Mouse (Mus musculus): ENCODE data around the gene Pid1. TPM values are rescaled to one million over a fixed set of nuclear protein-coding genes. Genes with fewer than 3 reads are reported as not detected.
"Not testable (repeated sequence)": the region's sequence is repeated elsewhere in the genome, so short reads cannot be mapped to it uniquely, and the experiment has no call there.

Pid1 gene
- total and polyA plus RNA-seq, 2 experiments, result 48.1 to 88.7 TPM

DNA sequence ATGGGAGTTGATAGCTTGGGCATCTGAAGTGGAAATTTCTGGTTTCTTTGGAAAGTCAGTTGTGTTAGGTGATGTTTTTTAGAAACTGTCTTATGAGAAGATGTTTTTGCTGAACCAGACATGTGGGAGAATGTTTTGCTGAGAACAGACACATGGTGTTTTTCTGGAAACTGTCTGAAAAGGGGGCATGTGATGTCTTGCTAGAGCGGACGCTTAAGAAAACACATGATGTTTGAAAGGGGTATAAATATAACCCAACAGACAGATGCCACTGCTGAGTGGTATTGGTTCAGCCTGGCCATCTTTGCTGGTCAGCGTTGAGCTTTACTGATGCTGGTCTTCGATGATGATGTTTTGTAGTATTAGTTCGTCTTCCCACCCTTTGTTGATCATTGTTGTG is 6.8 kb downstream of the Pid1 start:
- TF ChIP-seq POLR2A (IDR thresholded peaks at IDR 0.05; ENCODE audit: extremely low read depth, insufficient read depth, low read length) (no peak), CTCF (IDR thresholded peaks at IDR 0.05; ENCODE audit: low read depth, low read length) (no peak)
- H3K36me3 ChIP-seq (ENCODE audit: control insufficient read depth, insufficient read depth, low read length), result no peaks in the 10 kb centered on the region
- H3K4me3 ChIP-seq (ENCODE audit: insufficient read depth, low read depth, low read length), result no peak overlapping the region
- no peaks in the 10 kb centered on the region for H3K27me3 ChIP-seq (ENCODE audit: control insufficient read depth, insufficient read depth, low read length)
- H3K9ac ChIP-seq (ENCODE audit: low read depth, low read length), result no peak overlapping the region
- WGBS, result 93% methylated on average over 5 of the region's 5 CpGs
- no peak overlapping the region for H3K27ac ChIP-seq (replicated peaks; ENCODE audit: insufficient read depth, low read depth, low read length)
- H3K4me1 ChIP-seq (ENCODE audit: control insufficient read depth, insufficient read depth, low read length), result peaks cover under 1% of the 10 kb centered on the region; the same call in 1 of the 2 replicates
- no peak for DNase-seq (ENCODE audit: extremely low read depth, low read depth, low spot score)
- no peaks in the 10 kb centered on the region for H3K79me2 ChIP-seq (ENCODE audit: control insufficient read depth, insufficient read depth, low read length)

DNA sequence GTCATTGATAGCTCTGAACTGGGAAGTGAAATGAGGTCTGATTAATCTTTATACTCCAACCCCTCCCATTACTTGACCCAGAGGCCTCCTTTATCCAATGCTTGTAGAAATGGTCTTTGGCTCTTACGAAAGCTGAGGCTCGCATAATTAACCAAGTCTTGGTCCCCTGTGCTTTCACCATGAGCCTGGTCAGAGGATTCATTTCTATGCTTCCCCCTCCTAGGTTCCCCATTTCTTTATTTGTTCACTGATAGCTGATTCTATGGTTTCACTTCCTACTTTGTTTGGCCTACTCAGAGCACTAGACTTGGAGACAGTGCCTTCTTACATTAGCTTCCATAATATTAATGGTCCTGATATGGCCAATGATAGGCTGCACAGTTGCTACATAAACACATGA is 13.7 kb downstream of the Pid1 start:
- Histone ChIP-seq H3K79me2 (ENCODE audit: control insufficient read depth, insufficient read depth, low read length) (no peaks in the 10 kb centered on the region), H3K4me1 (ENCODE audit: control insufficient read depth, insufficient read depth, low read length) (no peaks in the 10 kb centered on the region), H3K27ac (replicated peaks; ENCODE audit: insufficient read depth, low read depth, low read length) (no peak overlapping the region), H3K9ac (ENCODE audit: low read depth, low read length) (no peak overlapping the region), H3K4me3 (ENCODE audit: insufficient read depth, low read depth, low read length) (no peak overlapping the region), H3K36me3 (ENCODE audit: control insufficient read depth, insufficient read depth, low read length) (no peaks in the 10 kb centered on the region), H3K27me3 (ENCODE audit: control insufficient read depth, insufficient read depth, low read length) (no peaks in the 10 kb centered on the region)
- WGBS, result 91% methylated on average over 2 of the region's 2 CpGs
- DNase-seq (ENCODE audit: extremely low read depth, low read depth, low spot score), result peak; percentile 50
- TF ChIP-seq POLR2A (IDR thresholded peaks at IDR 0.05; ENCODE audit: extremely low read depth, insufficient read depth, low read length) (no peak), CTCF (IDR thresholded peaks at IDR 0.05; ENCODE audit: low read depth, low read length) (no peak)

DNA sequence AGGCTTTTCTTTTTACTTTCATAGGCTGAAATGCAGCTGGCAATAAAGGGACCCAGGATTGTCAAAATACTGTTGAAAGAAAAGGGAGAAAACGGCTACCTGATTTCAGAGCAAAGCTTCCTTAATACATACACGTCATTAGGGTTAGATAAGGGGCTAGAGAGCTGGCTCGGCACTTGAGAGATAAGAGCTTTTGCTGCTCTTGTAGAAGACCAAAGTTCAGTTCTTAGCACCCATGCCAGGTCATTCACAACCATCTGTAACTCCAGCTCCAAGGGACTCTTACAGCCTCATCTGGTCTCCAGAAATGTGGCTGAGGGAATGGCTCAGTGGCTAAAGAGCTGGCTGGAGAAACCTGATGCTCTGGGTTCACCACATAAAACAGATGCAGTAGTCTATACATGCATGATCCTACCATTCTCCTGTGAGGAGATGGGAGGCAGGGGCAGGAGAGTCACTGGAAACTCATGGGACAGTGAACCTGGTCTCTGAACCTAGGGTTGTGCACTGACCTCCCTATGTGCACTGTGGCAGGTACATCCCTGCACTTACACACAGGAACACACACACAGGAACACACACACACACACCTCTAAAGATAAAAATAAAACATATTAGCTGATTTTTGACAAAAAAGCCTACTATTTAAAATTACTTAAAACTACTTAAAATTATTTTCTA is 16.0 kb downstream of the Pid1 start:
- no peak overlapping the region for H3K27ac ChIP-seq (replicated peaks; ENCODE audit: insufficient read depth, low read depth, low read length)
- H3K79me2 ChIP-seq (ENCODE audit: control insufficient read depth, insufficient read depth, low read length), result no peaks in the 10 kb centered on the region
- H3K4me1 ChIP-seq (ENCODE audit: control insufficient read depth, insufficient read depth, low read length), result no peaks in the 10 kb centered on the region
- 18% methylated on average over 3 of the region's 3 CpGs for WGBS
- no peak overlapping the region for H3K9ac ChIP-seq (ENCODE audit: low read depth, low read length)
- TF ChIP-seq CTCF (IDR thresholded peaks at IDR 0.05; ENCODE audit: low read depth, low read length), result no peak
- TF ChIP-seq POLR2A (IDR thresholded peaks at IDR 0.05; ENCODE audit: extremely low read depth, insufficient read depth, low read length), result no peak
- H3K36me3 ChIP-seq (ENCODE audit: control insufficient read depth, insufficient read depth, low read length), result no peaks in the 10 kb centered on the region
- no peak overlapping the region for H3K4me3 ChIP-seq (ENCODE audit: insufficient read depth, low read depth, low read length)
- H3K27me3 ChIP-seq (ENCODE audit: control insufficient read depth, insufficient read depth, low read length), result no peaks in the 10 kb centered on the region
- DNase-seq (ENCODE audit: extremely low read depth, low read depth, low spot score), result peak; percentile 48

DNA sequence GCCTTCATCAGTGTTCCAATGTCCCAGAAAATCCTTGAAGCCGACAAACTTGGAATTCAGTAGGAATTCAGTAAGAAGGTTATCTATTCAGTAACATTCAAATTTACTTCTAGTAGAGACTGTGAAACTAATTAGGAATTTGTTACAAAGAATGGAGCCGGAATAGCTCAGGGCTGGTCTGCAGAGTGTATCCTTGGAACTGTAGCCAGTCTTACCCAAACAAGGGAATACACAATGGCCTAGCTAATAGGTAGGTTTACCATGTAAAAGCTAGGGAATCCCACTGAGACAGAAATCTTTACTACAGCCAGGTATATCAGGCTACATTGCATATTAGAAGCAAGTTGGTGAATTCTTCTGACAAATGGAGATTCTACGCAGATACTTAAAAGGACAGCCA is 31.2 kb downstream of the Pid1 start:
- not testable (repeated sequence) for H3K79me2 ChIP-seq (ENCODE audit: control insufficient read depth, insufficient read depth, low read length); H3K27me3 ChIP-seq (ENCODE audit: control insufficient read depth, insufficient read depth, low read length); H3K27ac ChIP-seq (replicated peaks; ENCODE audit: insufficient read depth, low read depth, low read length); H3K4me3 ChIP-seq (ENCODE audit: insufficient read depth, low read depth, low read length); DNase-seq (ENCODE audit: extremely low read depth, low read depth, low spot score); H3K4me1 ChIP-seq (ENCODE audit: control insufficient read depth, insufficient read depth, low read length); H3K36me3 ChIP-seq (ENCODE audit: control insufficient read depth, insufficient read depth, low read length); H3K9ac ChIP-seq (ENCODE audit: low read depth, low read length)
- WGBS, result 84% methylated on average over 3 of the region's 3 CpGs

DNA sequence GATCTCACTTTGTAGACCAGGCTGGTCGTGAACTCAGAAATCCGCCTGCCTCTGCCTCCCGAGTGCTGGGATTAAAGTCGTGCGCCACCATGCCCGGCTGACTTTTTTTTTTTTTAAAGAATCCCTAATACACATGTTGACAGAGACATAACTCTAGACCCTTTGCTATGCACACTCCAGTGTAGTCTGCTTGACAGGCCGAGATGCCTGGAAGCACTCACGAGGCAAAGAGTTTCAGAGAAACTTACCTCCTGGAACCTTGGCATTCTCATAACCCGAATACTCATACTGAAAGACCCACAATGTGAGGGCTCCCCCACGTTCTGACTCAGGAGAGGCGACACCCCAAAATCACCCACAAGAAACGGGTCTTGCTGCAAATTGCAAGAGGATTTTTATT is 32.1 kb downstream of the Pid1 start:
- not testable (repeated sequence) for H3K36me3 ChIP-seq (ENCODE audit: control insufficient read depth, insufficient read depth, low read length); DNase-seq (ENCODE audit: extremely low read depth, low read depth, low spot score); H3K27me3 ChIP-seq (ENCODE audit: control insufficient read depth, insufficient read depth, low read length); H3K4me3 ChIP-seq (ENCODE audit: insufficient read depth, low read depth, low read length); H3K4me1 ChIP-seq (ENCODE audit: control insufficient read depth, insufficient read depth, low read length); H3K79me2 ChIP-seq (ENCODE audit: control insufficient read depth, insufficient read depth, low read length); H3K27ac ChIP-seq (replicated peaks; ENCODE audit: insufficient read depth, low read depth, low read length); H3K9ac ChIP-seq (ENCODE audit: low read depth, low read length)
- 88% methylated on average over 12 of the region's 12 CpGs for WGBS

DNA sequence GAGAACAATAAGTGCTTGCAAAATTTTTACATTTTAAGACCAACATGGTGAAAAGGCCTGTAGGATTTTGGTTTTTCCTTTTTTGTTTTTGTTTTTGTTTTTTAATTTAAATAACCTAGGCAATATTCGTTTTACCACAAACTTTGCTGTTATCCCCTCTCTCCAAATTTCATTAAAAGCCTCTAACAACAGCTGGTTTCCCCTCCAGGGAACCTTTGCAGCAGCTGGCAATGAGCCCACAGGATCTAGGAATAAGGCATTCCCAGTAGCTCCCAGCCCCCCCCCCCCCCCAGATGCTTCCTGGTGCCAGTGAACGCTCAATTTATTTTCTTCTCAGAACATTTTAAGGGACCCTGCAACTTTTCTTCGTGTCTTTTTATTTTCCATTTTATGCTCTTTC is 38.7 kb downstream of the Pid1 start:
- 77% methylated on average over 3 of the region's 3 CpGs for WGBS
- no peak for TF ChIP-seq CTCF (IDR thresholded peaks at IDR 0.05; ENCODE audit: low read depth, low read length)
- no peak for TF ChIP-seq POLR2A (IDR thresholded peaks at IDR 0.05; ENCODE audit: extremely low read depth, insufficient read depth, low read length)
- no peak overlapping the region for H3K27ac ChIP-seq (replicated peaks; ENCODE audit: insufficient read depth, low read depth, low read length)
- DNase-seq (ENCODE audit: extremely low read depth, low read depth, low spot score), result no peak
- H3K4me3 ChIP-seq (ENCODE audit: insufficient read depth, low read depth, low read length), result no peak overlapping the region
- no peaks in the 10 kb centered on the region for H3K79me2 ChIP-seq (ENCODE audit: control insufficient read depth, insufficient read depth, low read length)
- H3K27me3 ChIP-seq (ENCODE audit: control insufficient read depth, insufficient read depth, low read length), result no peaks in the 10 kb centered on the region
- no peak overlapping the region for H3K9ac ChIP-seq (ENCODE audit: low read depth, low read length)
- no peaks in the 10 kb centered on the region for H3K36me3 ChIP-seq (ENCODE audit: control insufficient read depth, insufficient read depth, low read length)
- no peaks in the 10 kb centered on the region for H3K4me1 ChIP-seq (ENCODE audit: control insufficient read depth, insufficient read depth, low read length)
